Mouse (Mus musculus): Measurements from ENCODE around the gene Pdha1. TPM values are rescaled to one million over a fixed set of nuclear protein-coding genes. Genes with fewer than 3 reads are reported as not detected.

The Pdha1 gene
- 4.0 and 8.5 TPM in 2 replicates for polyA plus RNA-seq (2012; ENCODE audit: low replicate concordance)

GRCm38 (mm10) chrX:160137861-160138717, at the start of gene Pdha1:
Pdha1 (minus strand) TSS chrX:160138413.

Other genes with a start within 250 kb of the Pdha1 start
- 0.77 and 1.9 TPM in 2 replicates for gene Map3k15, start 150.0 kb downstream of the Pdha1 start, polyA plus RNA-seq (2012; ENCODE audit: low replicate concordance)